In the genomic region with DNA sequence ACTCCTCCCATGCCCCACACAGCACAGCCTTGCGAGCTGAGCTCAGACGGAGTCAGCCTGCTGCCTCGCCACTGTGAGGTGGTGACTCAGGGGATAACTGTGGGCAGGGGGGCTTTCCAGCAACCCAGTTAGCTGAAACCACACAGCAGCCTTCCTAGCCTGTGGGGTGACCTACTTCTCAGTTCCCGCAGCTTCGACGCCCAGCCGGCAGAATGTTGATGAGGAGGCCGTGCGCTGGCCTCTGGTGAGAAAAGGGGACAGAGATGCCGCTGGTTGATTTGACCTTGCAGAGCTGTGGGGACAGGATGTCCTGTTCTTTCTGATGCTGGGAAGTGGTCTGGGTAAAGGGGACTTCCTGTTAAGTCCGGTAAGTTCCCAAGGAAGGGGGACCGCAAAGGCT, we compare ENCODE assay signal across 9 mouse cellular contexts.
DNase-seq lines count a peak whose midpoint lies in the region; ATAC-seq lines count a peak whose summit lies in the region.
"Had no signal": no experiment of that assay in that cellular context is flagged by ENCODE, and none has a peak within 500 bp of the region (broad histone marks: within the 10 kb centered on the region; RNA-seq: fewer than 3 reads in every experiment).

No protein-coding gene starts in this region.

- peak overlapping the region; percentile 58 for H3K27ac ChIP-seq in limb, embryonic 10.5 days
- H3K27ac ChIP-seq: neural tube, embryonic 13.5 days had no signal

- no peaks in the 10 kb centered on the region for H3K27me3 ChIP-seq in limb, embryonic 10.5 days (ENCODE audit: low read depth, poor library complexity, severe bottlenecking)
- H3K27me3 ChIP-seq: neural tube, embryonic 13.5 days had no signal

- DNase-seq in layer of hippocampus, adult 11-12 months (ENCODE audit: low spot score): peak; percentile 39
- no peak for DNase-seq in layer of hippocampus, adult 9-10 months (ENCODE audit: low spot score)
- DNase-seq in T-cell, adult 2 months (ENCODE audit: low spot score): peak; percentile 45
- DNase-seq in limb, embryonic 10.5 days (ENCODE audit: low spot score): no peak
- DNase-seq in thymus, postnatal 14 days: peak; percentile 51
- no peak for DNase-seq in gastrocnemius, postnatal 14 days

- no peaks in the 10 kb centered on the region for H3K36me3 ChIP-seq in limb, embryonic 10.5 days
- H3K36me3 ChIP-seq: neural tube, embryonic 13.5 days had no signal

- intact Hi-C loops in gastrocnemius, postnatal 14 days (cut with DNase I; ENCODE audit: low total_unique reads): no loop called here

- no peak overlapping the region for H3K4me3 ChIP-seq in limb, embryonic 10.5 days
- H3K4me3 ChIP-seq: neural tube, embryonic 13.5 days had no signal

- peak; percentile 67 for ATAC-seq in common myeloid progenitor, adult 5-6 weeks (replicated peaks; ENCODE audit: low read depth, poor library complexity, severe bottlenecking)
- no peak for ATAC-seq in erythroblast, adult 5-6 weeks (replicated peaks; ENCODE audit: low FRiP score, poor library complexity, severe bottlenecking)

- H3K9me3 ChIP-seq in limb, embryonic 10.5 days (replicated peaks): no peaks in the 10 kb centered on the region
- H3K9me3 ChIP-seq: neural tube, embryonic 13.5 days had no signal

- peaks cover 16% of the 10 kb centered on the region for H3K4me1 ChIP-seq in limb, embryonic 10.5 days
- H3K4me1 ChIP-seq: neural tube, embryonic 13.5 days had no signal

- 53% methylated on average over 12 of the region's 12 CpGs for WGBS in limb, embryonic 10.5 days

Comparison
In these comparisons a context has a peak if more than half of its experiments do, and no peak if none do; other contexts are left out.
1. DNase-seq: peak in layer of hippocampus, adult 11-12 months (single experiment), T-cell, adult 2 months (single experiment) and thymus, postnatal 14 days (single experiment); none in layer of hippocampus, adult 9-10 months (single experiment), limb, embryonic 10.5 days (single experiment) and gastrocnemius, postnatal 14 days (single experiment).